Comparison of ENCODE assay signal across 26 mouse cellular contexts in the genomic region with DNA sequence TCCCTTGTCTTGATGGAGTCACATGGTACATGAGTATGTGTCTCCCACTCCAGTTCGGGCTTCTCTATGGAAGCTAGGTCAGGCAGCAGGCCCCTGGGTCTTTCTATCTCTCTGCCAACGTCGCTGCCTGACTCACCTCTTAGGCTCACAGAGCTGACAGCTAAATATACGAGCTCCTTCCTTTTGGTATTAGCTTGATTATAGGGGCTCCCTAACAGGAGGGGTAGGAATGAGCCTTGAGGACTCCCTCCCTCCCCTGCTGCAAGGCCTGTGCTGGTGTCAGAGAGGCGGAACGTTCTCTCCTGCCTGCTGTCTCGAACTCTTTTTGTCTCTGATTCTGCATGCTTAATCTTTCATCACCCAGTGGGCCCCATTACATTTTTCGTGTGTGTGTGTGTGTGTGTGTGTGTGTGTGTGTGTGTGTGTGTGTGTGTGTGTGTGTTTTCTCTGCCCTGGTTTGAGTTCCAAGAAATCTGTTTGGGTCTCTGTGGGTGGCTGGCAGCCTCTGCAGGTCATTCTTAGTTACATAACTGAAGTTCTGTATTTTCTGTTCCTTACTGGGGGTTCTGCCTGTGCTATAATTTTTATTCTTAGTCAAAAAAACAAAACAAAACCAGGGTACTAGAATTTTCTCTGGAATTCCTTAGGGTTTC. TPM values are rescaled to one million over a fixed set of nuclear protein-coding genes. Genes with fewer than 3 reads are reported as not detected.
DNase-seq lines count a peak whose midpoint lies in the region; ATAC-seq and TF ChIP-seq lines count a peak whose summit lies in the region.
"Had no signal": no experiment of that assay in that cellular context is flagged by ENCODE, and none has a peak within 500 bp of the region (broad histone marks: within the 10 kb centered on the region; RNA-seq: fewer than 3 reads in every experiment).

No protein-coding gene starts in this region.

- peak; percentile 43 for ATAC-seq in megakaryocyte, adult 5-6 weeks (ENCODE audit: poor library complexity, severe bottlenecking)
- ATAC-seq in hindbrain, embryonic 12.5 days (ENCODE audit: low FRiP score): no peak
- ATAC-seq in CD4-positive, CD25-positive, alpha-beta regulatory T cell, adult 4 months: no peak
- ATAC-seq: activated CD4-positive, CD25-positive, alpha-beta regulatory T cell, adult 4 months; forebrain, embryonic 16.5 days; inflammation-experienced regulatory T-cells, adult 6 months had no signal

- 66% methylated on average over 8 of the region's 8 CpGs for WGBS in hindbrain, embryonic 12.5 days

- H3K9me3 ChIP-seq in hindbrain, embryonic 12.5 days (replicated peaks): no peaks in the 10 kb centered on the region
- H3K9me3 ChIP-seq: embryonic facial prominence, embryonic 10.5 days; midbrain, embryonic 10.5 days; neural tube, embryonic 15.5 days had no signal

- no peak for DNase-seq in layer of hippocampus, adult 2 months (ENCODE audit: low spot score in 2 of 2)
- no peak for DNase-seq in layer of hippocampus, postnatal 36 days
- peak; percentile 80 for DNase-seq in cerebellum, adult 11-12 months
- DNase-seq in cerebellum, postnatal 10 days: peak; percentile 55 to 65
- DNase-seq in ovary, postnatal 10 days (ENCODE audit: low spot score): no peak
- DNase-seq: adrenal gland, postnatal 14 days; gastrocnemius, postnatal 10 days; heart, adult 11 months; kidney, adult 18-20 months; right cerebral cortex, postnatal 14 days; thymus, adult 2 months; thymus, postnatal 4 days had no signal

- H3K36me3 ChIP-seq in hindbrain, embryonic 12.5 days: no peaks in the 10 kb centered on the region
- H3K36me3 ChIP-seq: embryonic facial prominence, embryonic 10.5 days; midbrain, embryonic 10.5 days; neural tube, embryonic 15.5 days had no signal

- no peaks in the 10 kb centered on the region for H3K27me3 ChIP-seq in hindbrain, embryonic 12.5 days
- H3K27me3 ChIP-seq: neural tube, embryonic 15.5 days had no signal

- no peak overlapping the region for H3K4me3 ChIP-seq in layer of hippocampus, adult 2 months
- H3K4me3 ChIP-seq in hindbrain, embryonic 12.5 days: no peak overlapping the region
- H3K4me3 ChIP-seq: embryonic facial prominence, embryonic 10.5 days; midbrain, embryonic 10.5 days; neural tube, embryonic 15.5 days had no signal

- H3K4me1 ChIP-seq in hindbrain, embryonic 12.5 days: no peaks in the 10 kb centered on the region
- H3K4me1 ChIP-seq: embryonic facial prominence, embryonic 10.5 days; midbrain, embryonic 10.5 days; neural tube, embryonic 15.5 days had no signal

- H3K27ac ChIP-seq in layer of hippocampus, adult 2 months: peak overlapping the region; percentile 65; the same call in 1 of the 2 replicates
- no peak overlapping the region for H3K27ac ChIP-seq in hindbrain, embryonic 12.5 days
- H3K27ac ChIP-seq: embryonic facial prominence, embryonic 10.5 days; hindbrain, embryonic 14.5 days; kidney, postnatal 0 days; macrophage; midbrain, embryonic 10.5 days; neural tube, embryonic 15.5 days; stomach, postnatal 0 days had no signal

- no peak overlapping the region for H3K4me2 ChIP-seq in hindbrain, embryonic 12.5 days (replicated peaks)
- H3K4me2 ChIP-seq: heart, embryonic 11.5 days; hindbrain, embryonic 14.5 days; neural tube, embryonic 15.5 days had no signal

- TF ChIP-seq CTCF in layer of hippocampus, adult 2 months (conservative IDR thresholded peaks at IDR 0.05): no peak

- no peak overlapping the region for H3K9ac ChIP-seq in hindbrain, embryonic 12.5 days
- H3K9ac ChIP-seq: hindbrain, embryonic 14.5 days; neural tube, embryonic 15.5 days had no signal

RNA-seq across cellular contexts. Expression of a gene that starts 33.6 kb away (rescaled TPM):
- 100 to 1,000 TPM; 788 to 796 TPM for total RNA-seq in layer of hippocampus, adult 2 months (2021)
- total RNA-seq in layer of hippocampus, postnatal 36 days (2021): 100 to 1,000 TPM; 805 to 833 TPM
- 131 and 135 TPM in 2 replicates for total RNA-seq in megakaryocyte, adult 5-6 weeks (2015)
- total RNA-seq in megakaryocyte, adult 5-6 weeks (2017): 85.9 and 96.3 TPM in 2 replicates
- polyA plus RNA-seq in hindbrain, embryonic 12.5 days (2016; fragmentation: Nextera tagmentation; extraction: Ambion mirVana): 32.5 and 34.1 TPM in 2 replicates
- polyA plus RNA-seq in CD4-positive, CD25-positive, alpha-beta regulatory T cell, adult 4 months (2017; shearing (Covaris generic)): 10 to 100 TPM; 64.4 to 70.8 TPM

Comparison
In these comparisons a context has a peak if more than half of its experiments do, and no peak if none do; other contexts are left out.
1. DNase-seq: peak in cerebellum, adult 11-12 months (single experiment) and cerebellum, postnatal 10 days (2 of 2); none in layer of hippocampus, adult 2 months (0 of 2), layer of hippocampus, postnatal 36 days (0 of 2) and ovary, postnatal 10 days (single experiment).
2. RNA of a gene that starts 33.6 kb away (total RNA-seq): 805 to 833 TPM in layer of hippocampus, postnatal 36 days and 788 to 796 TPM in layer of hippocampus, adult 2 months; 85.9 to 135 TPM in megakaryocyte, adult 5-6 weeks; every median in the first group is over 4 times any median in the second.